Mouse (Mus musculus): ENCODE measurements at regions not wholly inside any gene's neighbourhood (a gene's known extent, or its start where the extent isn't known, plus 50 kb on each side); places are given as distances from the start of the nearest gene placed in this dataset.

DNA sequence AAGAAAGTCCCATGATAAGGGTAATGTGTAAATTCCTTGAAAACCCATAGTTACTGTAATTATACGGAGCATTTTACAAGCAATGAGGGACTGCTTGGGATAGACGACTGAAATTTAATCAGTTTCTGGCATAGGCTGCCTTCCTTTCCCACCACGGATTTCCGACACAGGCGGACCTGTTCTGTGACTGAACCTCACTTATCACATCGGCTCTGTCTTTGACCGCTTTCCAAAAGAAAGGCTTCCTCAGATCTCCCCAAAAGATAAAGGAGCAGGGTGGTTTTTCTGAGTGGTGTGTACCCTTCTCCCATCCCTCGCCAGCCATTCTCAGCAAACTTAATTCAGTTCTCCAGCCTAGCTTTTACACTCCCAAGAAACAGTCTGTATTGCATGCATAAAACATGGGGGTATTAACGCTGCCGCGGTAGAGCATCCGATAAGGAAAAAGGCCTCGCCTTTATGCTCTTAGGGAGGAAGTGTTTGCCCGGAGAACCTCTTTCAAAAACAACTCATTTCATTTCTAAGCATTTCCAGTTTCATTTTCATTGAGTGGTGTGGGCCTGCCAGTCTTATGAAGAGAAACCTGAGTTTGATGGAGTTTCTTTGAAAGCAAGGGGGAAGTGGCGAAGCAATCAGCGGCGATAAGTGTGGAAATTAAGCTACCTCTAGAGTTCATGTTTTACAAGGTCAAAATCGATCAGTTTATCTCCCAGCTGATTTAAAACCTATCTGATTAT, 435.8 kb upstream of the Adgrl2 start:
- H3K27me3 ChIP-seq (ENCODE audit: control insufficient read depth, insufficient read depth, low read length, poor library complexity, severe bottlenecking), result no peaks in the 10 kb centered on the region
- H3K4me1 ChIP-seq (ENCODE audit: control insufficient read depth, insufficient read depth, low read length), result no peaks in the 10 kb centered on the region
- no peak overlapping the region for H3K4me3 ChIP-seq (ENCODE audit: low read depth, low read length)
- no peaks in the 10 kb centered on the region for H3K9me3 ChIP-seq (replicated peaks; ENCODE audit: control insufficient read depth, insufficient read depth, low read length, poor library complexity, severe bottlenecking)
- TF ChIP-seq POLR2A (IDR thresholded peaks at IDR 0.05; ENCODE audit: insufficient read depth, low read length) (no peak), CTCF (IDR thresholded peaks at IDR 0.05; ENCODE audit: low read depth, low read length) (no peak), EP300 (IDR thresholded peaks at IDR 0.05; ENCODE audit: insufficient read depth, low read depth, low read length) (no peak)
- H3K36me3 ChIP-seq (ENCODE audit: control insufficient read depth, insufficient read depth, low read length, poor library complexity, severe bottlenecking), result no peaks in the 10 kb centered on the region
- no peak overlapping the region for H3K27ac ChIP-seq (ENCODE audit: insufficient read depth, low read length)
- no peak overlapping the region for H3K9ac ChIP-seq (ENCODE audit: low read depth, poor library complexity, severe bottlenecking)

- no peak overlapping the region for H3K27ac ChIP-seq (ENCODE audit: insufficient read depth, low read length)
- TF ChIP-seq POLR2A (IDR thresholded peaks at IDR 0.05; ENCODE audit: insufficient read depth, low read length) (no peak), CTCF (IDR thresholded peaks at IDR 0.05; ENCODE audit: low read depth, low read length) (no peak)
- H3K9me3 ChIP-seq (replicated peaks; ENCODE audit: control insufficient read depth, insufficient read depth, low read length, poor library complexity, severe bottlenecking), result no peaks in the 10 kb centered on the region
- H3K4me3 ChIP-seq (ENCODE audit: low read depth, low read length), result no peak overlapping the region
- H3K27me3 ChIP-seq (ENCODE audit: control insufficient read depth, insufficient read depth, low read length, poor library complexity, severe bottlenecking), result no peaks in the 10 kb centered on the region
- H3K36me3 ChIP-seq (ENCODE audit: control insufficient read depth, insufficient read depth, low read length, poor library complexity, severe bottlenecking), result no peaks in the 10 kb centered on the region
- H3K4me1 ChIP-seq (ENCODE audit: control insufficient read depth, insufficient read depth, low read length), result no peaks in the 10 kb centered on the region
- H3K9ac ChIP-seq (ENCODE audit: low read depth, poor library complexity, severe bottlenecking), result no peak overlapping the region
These were observed 434.0 kb upstream of the Adgrl2 start for GRCm38 (mm10) chr3:149424306-149424705.

DNA sequence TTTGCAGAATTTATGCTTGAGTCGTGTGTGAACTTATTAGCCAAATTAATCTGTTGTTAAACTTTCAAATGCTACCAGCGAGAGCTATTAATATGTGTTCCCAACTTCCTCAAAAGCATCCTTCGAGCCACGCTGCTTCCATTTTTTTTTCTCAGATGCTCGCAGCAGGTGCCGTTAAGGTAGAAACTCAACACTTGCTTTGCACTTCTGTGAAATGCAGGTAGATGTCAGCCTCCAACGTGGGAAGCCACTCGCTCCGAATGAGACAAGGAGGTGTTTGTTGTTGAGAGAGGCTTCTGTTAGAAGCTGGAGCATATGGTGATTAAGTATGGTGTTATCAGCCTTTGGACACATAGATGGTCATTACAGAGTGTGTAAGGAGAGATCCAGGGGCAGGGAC, 433.1 kb upstream of the Adgrl2 start:
- Histone ChIP-seq H3K27ac (ENCODE audit: insufficient read depth, low read length) (no peak overlapping the region), H3K4me1 (ENCODE audit: control insufficient read depth, insufficient read depth, low read length) (no peaks in the 10 kb centered on the region), H3K36me3 (ENCODE audit: control insufficient read depth, insufficient read depth, low read length, poor library complexity, severe bottlenecking) (no peaks in the 10 kb centered on the region), H3K9ac (ENCODE audit: low read depth, poor library complexity, severe bottlenecking) (no peak overlapping the region), H3K27me3 (ENCODE audit: control insufficient read depth, insufficient read depth, low read length, poor library complexity, severe bottlenecking) (no peaks in the 10 kb centered on the region), H3K4me3 (ENCODE audit: low read depth, low read length) (no peak overlapping the region), H3K9me3 (replicated peaks; ENCODE audit: control insufficient read depth, insufficient read depth, low read length, poor library complexity, severe bottlenecking) (no peaks in the 10 kb centered on the region)
- TF ChIP-seq EP300 (IDR thresholded peaks at IDR 0.05; ENCODE audit: insufficient read depth, low read depth, low read length) (no peak), POLR2A (IDR thresholded peaks at IDR 0.05; ENCODE audit: insufficient read depth, low read length) (no peak), CTCF (IDR thresholded peaks at IDR 0.05; ENCODE audit: low read depth, low read length) (no peak)

DNA sequence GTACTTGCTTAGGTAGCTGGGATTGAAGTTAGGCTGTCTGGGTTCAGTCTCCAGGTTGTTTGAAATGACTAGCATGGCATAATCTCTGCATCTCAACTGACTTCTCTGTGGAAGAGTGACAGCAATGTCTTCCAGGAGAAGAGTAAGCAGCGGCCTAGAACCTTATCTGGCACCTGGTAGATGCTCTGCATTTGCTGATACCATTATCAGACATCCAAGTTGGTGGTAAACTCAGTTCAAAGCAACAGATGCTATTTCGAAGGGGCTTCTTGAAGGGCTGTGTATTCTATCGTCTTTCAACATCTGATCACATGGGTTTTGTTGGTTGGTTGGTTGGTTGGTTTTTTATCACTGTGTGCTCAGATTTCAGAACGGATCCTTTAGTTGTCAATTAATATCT, 424.7 kb upstream of the Adgrl2 start:
- Histone ChIP-seq H3K36me3 (ENCODE audit: control insufficient read depth, insufficient read depth, low read length, poor library complexity, severe bottlenecking) (no peaks in the 10 kb centered on the region), H3K9ac (ENCODE audit: low read depth, poor library complexity, severe bottlenecking) (no peak overlapping the region), H3K4me3 (ENCODE audit: low read depth, low read length) (no peak overlapping the region), H3K4me1 (ENCODE audit: control insufficient read depth, insufficient read depth, low read length) (no peaks in the 10 kb centered on the region), H3K27ac (ENCODE audit: insufficient read depth, low read length) (no peak overlapping the region), H3K9me3 (replicated peaks; ENCODE audit: control insufficient read depth, insufficient read depth, low read length, poor library complexity, severe bottlenecking) (no peaks in the 10 kb centered on the region), H3K27me3 (ENCODE audit: control insufficient read depth, insufficient read depth, low read length, poor library complexity, severe bottlenecking) (no peaks in the 10 kb centered on the region)
- TF ChIP-seq EP300 (IDR thresholded peaks at IDR 0.05; ENCODE audit: insufficient read depth, low read depth, low read length), result no peak
- no peak for TF ChIP-seq POLR2A (IDR thresholded peaks at IDR 0.05; ENCODE audit: insufficient read depth, low read length)
- no peak for TF ChIP-seq CTCF (IDR thresholded peaks at IDR 0.05; ENCODE audit: low read depth, low read length)

- Histone ChIP-seq H3K27ac (ENCODE audit: insufficient read depth, low read length) (no peak overlapping the region), H3K9ac (ENCODE audit: low read depth, poor library complexity, severe bottlenecking) (no peak overlapping the region), H3K36me3 (ENCODE audit: control insufficient read depth, insufficient read depth, low read length, poor library complexity, severe bottlenecking) (no peaks in the 10 kb centered on the region), H3K9me3 (replicated peaks; ENCODE audit: control insufficient read depth, insufficient read depth, low read length, poor library complexity, severe bottlenecking) (no peaks in the 10 kb centered on the region), H3K27me3 (ENCODE audit: control insufficient read depth, insufficient read depth, low read length, poor library complexity, severe bottlenecking) (no peaks in the 10 kb centered on the region), H3K4me1 (ENCODE audit: control insufficient read depth, insufficient read depth, low read length) (no peaks in the 10 kb centered on the region), H3K4me3 (ENCODE audit: low read depth, low read length) (no peak overlapping the region)
- no peak for TF ChIP-seq EP300 (IDR thresholded peaks at IDR 0.05; ENCODE audit: insufficient read depth, low read depth, low read length)
- TF ChIP-seq CTCF (IDR thresholded peaks at IDR 0.05; ENCODE audit: low read depth, low read length), result no peak
- TF ChIP-seq POLR2A (IDR thresholded peaks at IDR 0.05; ENCODE audit: insufficient read depth, low read length), result no peak
These were observed 422.8 kb upstream of the Adgrl2 start for GRCm38 (mm10) chr3:149413114-149413513.

GRCm38 (mm10) chr3:149410518-149410917, 420.2 kb upstream of the Adgrl2 start:
- H3K9me3 ChIP-seq (replicated peaks; ENCODE audit: control insufficient read depth, insufficient read depth, low read length, poor library complexity, severe bottlenecking), result no peaks in the 10 kb centered on the region
- H3K27ac ChIP-seq (ENCODE audit: insufficient read depth, low read length), result no peak overlapping the region
- H3K27me3 ChIP-seq (ENCODE audit: control insufficient read depth, insufficient read depth, low read length, poor library complexity, severe bottlenecking), result no peaks in the 10 kb centered on the region
- H3K4me1 ChIP-seq (ENCODE audit: control insufficient read depth, insufficient read depth, low read length), result no peaks in the 10 kb centered on the region
- H3K9ac ChIP-seq (ENCODE audit: low read depth, poor library complexity, severe bottlenecking), result no peak overlapping the region
- no peak overlapping the region for H3K4me3 ChIP-seq (ENCODE audit: low read depth, low read length)
- no peaks in the 10 kb centered on the region for H3K36me3 ChIP-seq (ENCODE audit: control insufficient read depth, insufficient read depth, low read length, poor library complexity, severe bottlenecking)
- TF ChIP-seq EP300 (IDR thresholded peaks at IDR 0.05; ENCODE audit: insufficient read depth, low read depth, low read length), result no peak
- no peak for TF ChIP-seq POLR2A (IDR thresholded peaks at IDR 0.05; ENCODE audit: insufficient read depth, low read length)
- TF ChIP-seq CTCF (IDR thresholded peaks at IDR 0.05; ENCODE audit: low read depth, low read length), result no peak
